Mouse (Mus musculus): ENCODE data around the gene Zfp281. TPM values are rescaled to one million over a fixed set of nuclear protein-coding genes. Genes with fewer than 3 reads are reported as not detected.
A peak's percentile ranks its signal among the peaks of the same experiment; 100 is the strongest.

The Zfp281 gene
- polyA plus RNA-seq, 1 experiment from 2014 or later, result 22.7 TPM

DNA sequence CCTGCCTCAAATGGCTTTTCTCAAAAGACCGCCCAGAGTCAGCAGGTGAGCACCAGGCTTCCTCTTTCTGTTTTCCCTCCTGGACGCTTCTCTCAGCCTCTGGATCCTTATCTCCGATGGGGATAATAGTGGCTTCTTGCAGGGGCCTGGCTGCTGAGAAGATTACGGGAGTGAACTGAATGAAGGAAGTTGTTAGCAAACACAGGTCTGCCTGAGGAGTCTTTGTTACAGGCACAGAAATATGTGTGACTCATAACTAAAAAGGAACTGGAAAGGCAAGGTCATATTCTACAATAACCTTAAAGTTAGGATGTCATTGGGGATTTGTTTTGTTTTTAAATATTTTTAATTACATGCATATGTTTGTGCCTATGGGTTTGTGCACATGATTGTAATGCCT, 48.6 kb downstream of the Zfp281 start:
- no peaks in the 10 kb centered on the region for H3K36me3 ChIP-seq (ENCODE audit: control insufficient read depth, insufficient read depth, low read length)
- H3K27me3 ChIP-seq (ENCODE audit: control insufficient read depth, insufficient read depth, low read length), result no peaks in the 10 kb centered on the region

DNA sequence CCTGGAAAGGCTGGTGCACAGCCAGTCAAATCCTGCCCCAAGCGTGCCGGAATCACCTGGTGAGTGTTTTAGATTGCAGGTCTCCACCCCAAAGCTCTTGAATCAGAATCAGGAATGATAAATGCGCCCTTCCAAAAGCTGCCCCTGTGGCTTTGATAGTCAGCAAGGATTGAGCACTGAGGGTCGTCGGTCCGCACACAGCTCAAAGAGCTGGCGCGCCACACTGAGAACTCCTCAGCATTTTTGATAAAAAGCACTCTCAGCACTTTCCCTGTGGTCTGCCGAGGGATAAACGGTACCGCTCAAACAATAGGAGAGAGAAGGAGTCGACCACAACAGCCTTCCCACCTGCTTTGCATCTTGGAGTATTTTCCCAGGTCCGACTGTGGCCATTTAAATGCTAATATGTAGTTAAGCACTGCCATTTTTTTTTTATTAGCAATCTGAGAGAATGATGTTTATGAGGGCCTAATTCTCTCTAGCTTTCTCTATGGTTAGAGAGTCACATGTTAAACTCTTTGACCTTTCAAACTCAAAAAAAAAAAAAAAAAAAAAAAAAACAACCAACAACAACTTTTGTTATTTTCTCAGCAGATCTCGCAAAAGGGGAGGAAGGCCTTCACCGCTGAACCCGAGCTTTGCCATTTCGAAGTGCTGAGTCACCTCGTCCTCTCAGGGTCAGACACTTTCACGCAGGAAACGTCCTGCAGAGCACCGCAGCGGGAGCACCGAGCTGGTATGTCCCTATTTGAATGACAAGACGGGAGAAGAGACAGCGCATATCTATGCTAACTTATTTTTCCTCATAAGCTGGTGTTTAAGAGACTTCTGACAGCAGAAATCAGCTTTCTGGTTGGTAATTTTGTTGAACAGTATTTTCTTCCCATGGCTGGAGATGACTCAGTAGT, 50.1 kb downstream of the Zfp281 start:
- Histone ChIP-seq H3K4me2 (ENCODE audit: low read depth, low read length) (peak overlapping the region; percentile 14; the same call in 1 of the 2 replicates), H3K4me3 (ENCODE audit: low read depth, low read length) (no peak overlapping the region), H3K27ac (ENCODE audit: low read depth, low read length) (no peak overlapping the region), H3K4me1 (ENCODE audit: control insufficient read depth, insufficient read depth, low read length) (0 out of 2 replicates have a peak, but pooled peaks cover 8% of the 10 kb centered on the region), H3K9ac (replicated peaks; ENCODE audit: low read depth, low read length) (0 out of 2 replicates have a peak overlapping the region, but pooled peaks have one; percentile 21), H3K9me3 (ENCODE audit: control insufficient read depth, low read length) (no peaks in the 10 kb centered on the region), H3K36me3 (ENCODE audit: control insufficient read depth, insufficient read depth, low read length) (no peaks in the 10 kb centered on the region), H3K27me3 (ENCODE audit: control insufficient read depth, insufficient read depth, low read length) (no peaks in the 10 kb centered on the region)
- 17% methylated on average over 25 of the region's 25 CpGs for WGBS
- no peak for ATAC-seq (ENCODE audit: low read depth)

More for the DNA sequence above, 48.6 kb downstream of the Zfp281 start:
- H3K27ac ChIP-seq (ENCODE audit: low read depth, low read length), result no peak overlapping the region
- H3K9ac ChIP-seq (replicated peaks; ENCODE audit: low read depth, low read length), result no peak overlapping the region
- WGBS, result 70% methylated on average over 4 of the region's 4 CpGs
- no peak overlapping the region for H3K4me3 ChIP-seq (ENCODE audit: low read depth, low read length)
- no peak for ATAC-seq (ENCODE audit: low read depth)
- no peak overlapping the region for H3K4me2 ChIP-seq (ENCODE audit: low read depth, low read length)
- no peaks in the 10 kb centered on the region for H3K9me3 ChIP-seq (ENCODE audit: control insufficient read depth, low read length)
- 0 out of 2 replicates have a peak, but pooled peaks cover 8% of the 10 kb centered on the region for H3K4me1 ChIP-seq (ENCODE audit: control insufficient read depth, insufficient read depth, low read length)

DNA sequence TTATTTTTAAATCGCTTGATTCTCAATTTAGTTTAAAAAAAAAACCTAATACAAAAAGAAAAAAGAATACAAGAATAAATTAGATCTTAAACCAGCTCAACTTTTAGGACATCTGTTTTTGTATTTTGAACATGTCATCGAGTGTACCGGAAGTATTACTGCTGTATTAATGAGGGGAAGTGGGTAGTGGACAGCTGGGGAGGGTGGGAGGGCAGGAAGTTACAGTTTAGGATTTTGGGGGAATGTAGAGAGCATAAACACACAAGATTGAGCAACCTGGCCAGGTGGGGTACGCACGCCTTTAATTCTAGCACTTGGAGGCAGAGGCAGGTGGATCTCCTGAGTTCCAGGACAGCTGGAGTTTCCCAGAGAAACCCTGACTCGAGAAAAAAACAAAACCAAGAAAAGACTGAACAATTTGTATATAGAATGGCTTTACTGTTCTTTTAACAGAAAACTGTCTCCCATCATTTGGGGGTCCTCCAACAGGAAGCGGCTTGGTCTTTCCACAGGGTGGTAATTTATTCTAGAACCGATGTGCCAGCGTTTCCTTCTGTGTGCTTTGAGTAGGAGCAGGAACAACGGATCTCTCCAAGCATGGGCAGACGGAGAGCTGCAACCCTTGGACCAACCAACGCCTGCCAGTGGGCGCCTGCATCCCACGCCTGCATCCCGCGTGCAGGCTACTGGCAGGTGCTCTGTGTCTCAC, 51.2 kb downstream of the Zfp281 start:
- 0 out of 2 replicates have a peak, but pooled peaks cover 8% of the 10 kb centered on the region for H3K4me1 ChIP-seq (ENCODE audit: control insufficient read depth, insufficient read depth, low read length)
- H3K9ac ChIP-seq (replicated peaks; ENCODE audit: low read depth, low read length), result no peak overlapping the region
- WGBS, result 89% methylated on average over 16 of the region's 16 CpGs

DNA sequence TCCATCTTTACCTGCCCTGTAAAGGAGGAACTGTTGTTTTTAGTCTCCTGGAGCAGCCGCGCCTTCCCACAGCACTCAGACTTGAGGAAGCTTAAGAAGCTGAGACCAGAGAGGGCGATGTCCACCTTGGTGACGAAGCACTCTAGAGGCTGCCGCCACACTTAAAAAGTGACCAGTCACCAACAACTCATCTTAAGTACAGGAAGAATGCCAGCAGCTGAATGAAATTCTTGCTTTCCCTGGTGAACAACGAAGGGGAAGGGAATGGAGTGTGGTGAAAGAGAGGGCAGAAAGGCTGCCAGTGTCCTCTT, 51.7 kb downstream of the Zfp281 start:
- Histone ChIP-seq H3K4me1 (ENCODE audit: control insufficient read depth, insufficient read depth, low read length) (0 out of 2 replicates have a peak, but pooled peaks cover 8% of the 10 kb centered on the region), H3K9me3 (ENCODE audit: control insufficient read depth, low read length) (no peaks in the 10 kb centered on the region), H3K36me3 (ENCODE audit: control insufficient read depth, insufficient read depth, low read length) (no peaks in the 10 kb centered on the region), H3K27me3 (ENCODE audit: control insufficient read depth, insufficient read depth, low read length) (no peaks in the 10 kb centered on the region), H3K27ac (ENCODE audit: low read depth, low read length) (no peak overlapping the region), H3K9ac (replicated peaks; ENCODE audit: low read depth, low read length) (no peak overlapping the region), H3K4me3 (ENCODE audit: low read depth, low read length) (no peak overlapping the region), H3K4me2 (ENCODE audit: low read depth, low read length) (no peak overlapping the region)
- ATAC-seq (ENCODE audit: low read depth), result no peak
- WGBS, result 86% methylated on average over 6 of the region's 6 CpGs

More for the DNA sequence above, 51.2 kb downstream of the Zfp281 start:
- Histone ChIP-seq H3K4me3 (ENCODE audit: low read depth, low read length) (no peak overlapping the region), H3K36me3 (ENCODE audit: control insufficient read depth, insufficient read depth, low read length) (no peaks in the 10 kb centered on the region), H3K27ac (ENCODE audit: low read depth, low read length) (no peak overlapping the region), H3K4me2 (ENCODE audit: low read depth, low read length) (no peak overlapping the region), H3K9me3 (ENCODE audit: control insufficient read depth, low read length) (no peaks in the 10 kb centered on the region), H3K27me3 (ENCODE audit: control insufficient read depth, insufficient read depth, low read length) (no peaks in the 10 kb centered on the region)
- no peak for ATAC-seq (ENCODE audit: low read depth)

DNA sequence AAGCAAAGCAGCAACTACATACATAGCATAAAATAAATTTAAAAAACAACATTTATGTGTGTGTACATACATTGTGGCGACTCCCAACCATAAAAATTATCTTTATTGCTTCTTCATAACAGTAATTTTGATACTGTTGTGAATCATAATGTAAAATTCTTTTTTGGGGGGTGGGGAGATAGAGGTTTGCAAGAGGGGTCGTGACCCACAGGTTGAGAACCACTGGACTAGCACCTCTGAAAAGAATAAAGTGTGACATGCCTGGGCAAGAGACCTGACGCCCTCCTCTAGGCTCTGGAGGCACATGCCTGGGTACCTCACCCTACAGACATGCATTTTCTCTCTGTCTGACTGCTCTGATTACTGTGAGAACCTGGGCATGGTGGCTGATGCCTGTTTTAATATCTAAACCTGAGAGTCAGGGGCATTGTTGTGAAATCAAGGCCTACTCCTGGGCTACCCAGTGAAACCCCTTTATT, 53.2 kb downstream of the Zfp281 start:
- Histone ChIP-seq H3K4me2 (ENCODE audit: low read depth, low read length) (no peak overlapping the region), H3K9ac (replicated peaks; ENCODE audit: low read depth, low read length) (no peak overlapping the region), H3K4me3 (ENCODE audit: low read depth, low read length) (no peak overlapping the region), H3K36me3 (ENCODE audit: control insufficient read depth, insufficient read depth, low read length) (no peaks in the 10 kb centered on the region), H3K9me3 (ENCODE audit: control insufficient read depth, low read length) (no peaks in the 10 kb centered on the region), H3K4me1 (ENCODE audit: control insufficient read depth, insufficient read depth, low read length) (0 out of 2 replicates have a peak, but pooled peaks cover 8% of the 10 kb centered on the region), H3K27me3 (ENCODE audit: control insufficient read depth, insufficient read depth, low read length) (no peaks in the 10 kb centered on the region), H3K27ac (ENCODE audit: low read depth, low read length) (no peak overlapping the region)
- 88% methylated on average over 3 of the region's 3 CpGs for WGBS
- ATAC-seq (ENCODE audit: low read depth), result no peak

DNA sequence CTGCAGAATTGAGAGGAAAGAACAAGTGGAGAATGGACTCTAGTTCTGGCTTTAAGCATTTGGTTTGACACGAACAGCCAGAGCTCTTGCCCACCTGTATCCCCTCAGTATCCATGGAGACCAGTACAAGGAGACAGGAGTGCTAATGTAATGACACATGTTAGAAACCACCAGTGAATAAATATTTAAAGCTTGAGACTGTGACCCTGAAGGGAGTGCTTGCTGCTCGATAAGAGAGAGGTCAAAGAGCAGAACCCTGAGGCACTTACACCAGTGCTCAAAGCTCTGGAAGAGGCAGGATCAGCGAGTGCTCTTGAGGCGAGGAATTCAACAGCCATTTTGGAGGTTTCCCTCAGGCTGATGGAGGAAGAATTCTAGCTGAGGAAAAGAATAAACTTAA, 54.1 kb downstream of the Zfp281 start:
- no peak overlapping the region for H3K27ac ChIP-seq (ENCODE audit: low read depth, low read length)
- no peaks in the 10 kb centered on the region for H3K36me3 ChIP-seq (ENCODE audit: control insufficient read depth, insufficient read depth, low read length)
- H3K27me3 ChIP-seq (ENCODE audit: control insufficient read depth, insufficient read depth, low read length), result no peaks in the 10 kb centered on the region
- 64% methylated on average over 4 of the region's 4 CpGs for WGBS
- H3K9ac ChIP-seq (replicated peaks; ENCODE audit: low read depth, low read length), result no peak overlapping the region
- H3K4me3 ChIP-seq (ENCODE audit: low read depth, low read length), result no peak overlapping the region
- ATAC-seq (ENCODE audit: low read depth), result no peak
- H3K4me2 ChIP-seq (ENCODE audit: low read depth, low read length), result no peak overlapping the region
- 0 out of 2 replicates have a peak, but pooled peaks cover 8% of the 10 kb centered on the region for H3K4me1 ChIP-seq (ENCODE audit: control insufficient read depth, insufficient read depth, low read length)
- no peaks in the 10 kb centered on the region for H3K9me3 ChIP-seq (ENCODE audit: control insufficient read depth, low read length)

Other genes starting within 250 kb of the Zfp281 start
- gene Ddx59, start 209.6 kb upstream of the Zfp281 start, polyA plus RNA-seq (2014; fragmentation: Nextera tagmentation; extraction: Ambion mirVana), result 17.1 and 18.1 TPM in 2 replicates
- gene Kif14, start 158.6 kb upstream of the Zfp281 start, polyA plus RNA-seq (2014; fragmentation: Nextera tagmentation; extraction: Ambion mirVana), result 0.35 and 0.99 TPM in 2 replicates

All from neural tube, embryonic 14.5 days (tissue).